Mouse (Mus musculus) frontal cortex, postnatal 25 days (tissue): ENCODE data around the gene Creg2.
"Not testable (repeated sequence)": the region's sequence is repeated elsewhere in the genome, so short reads cannot be mapped to it uniquely, and the experiment has no call there.

Source experiments
- DNase-seq, 2 experiments: peaks; one replicate each; pipeline ENCODE4 v3.0.0; 2022; ENCODE audit warnings: low spot score in 2 of 2

Creg2 gene

GRCm38 (mm10) chr1:39651241-39651548, at the start of gene Creg2:
Gene Creg2 (minus strand): TSS chr1:39651474.
- DNase-seq, result no peak

- DNase-seq, result no peak
Measured at GRCm38 (mm10) chr1:39700599-39701273, 49.5 kb upstream of the Creg2 start.

- no peak for DNase-seq
Measured at GRCm38 (mm10) chr1:39698456-39698855, 47.2 kb upstream of the Creg2 start.

- DNase-seq, result no peak
Measured at GRCm38 (mm10) chr1:39695198-39695597, 43.9 kb upstream of the Creg2 start.

- DNase-seq, result no peak
Measured at GRCm38 (mm10) chr1:39694756-39695155, 43.5 kb upstream of the Creg2 start.

- DNase-seq, result no peak
Measured at GRCm38 (mm10) chr1:39691974-39692373, 40.7 kb upstream of the Creg2 start.

GRCm38 (mm10) chr1:39691061-39691460, 39.8 kb upstream of the Creg2 start:
- DNase-seq, result no peak

GRCm38 (mm10) chr1:39688573-39688972, 37.3 kb upstream of the Creg2 start:
- no peak for DNase-seq

- no peak for DNase-seq
Measured at GRCm38 (mm10) chr1:39687279-39687678, 36.0 kb upstream of the Creg2 start.

GRCm38 (mm10) chr1:39685841-39686240, 34.6 kb upstream of the Creg2 start:
- DNase-seq, result peak; percentile 68 to 70

- DNase-seq, result no peak
Measured at GRCm38 (mm10) chr1:39681638-39682037, 30.4 kb upstream of the Creg2 start.

- no peak for DNase-seq
Measured at GRCm38 (mm10) chr1:39680546-39680945, 29.3 kb upstream of the Creg2 start.

GRCm38 (mm10) chr1:39678883-39679282, 27.6 kb upstream of the Creg2 start:
- no peak for DNase-seq

- no peak for DNase-seq
Measured at GRCm38 (mm10) chr1:39676221-39676876, 25.1 kb upstream of the Creg2 start.

GRCm38 (mm10) chr1:39672362-39673105, 21.3 kb upstream of the Creg2 start:
- no peak for DNase-seq

- DNase-seq, result no peak
Measured at GRCm38 (mm10) chr1:39670211-39670935, 19.1 kb upstream of the Creg2 start.

GRCm38 (mm10) chr1:39666751-39667252, 15.5 kb upstream of the Creg2 start:
- no peak for DNase-seq

GRCm38 (mm10) chr1:39664039-39664625, 12.9 kb upstream of the Creg2 start:
- no peak for DNase-seq

GRCm38 (mm10) chr1:39663050-39663449, 11.8 kb upstream of the Creg2 start:
- no peak for DNase-seq

- no peak for DNase-seq
Measured at GRCm38 (mm10) chr1:39656976-39657529, 5.8 kb upstream of the Creg2 start.

- not testable (repeated sequence) for DNase-seq
Measured at GRCm38 (mm10) chr1:39654901-39655300, 3.6 kb upstream of the Creg2 start.
